Comparison of ENCODE assay signal across 11 mouse cellular contexts in the genomic region with DNA sequence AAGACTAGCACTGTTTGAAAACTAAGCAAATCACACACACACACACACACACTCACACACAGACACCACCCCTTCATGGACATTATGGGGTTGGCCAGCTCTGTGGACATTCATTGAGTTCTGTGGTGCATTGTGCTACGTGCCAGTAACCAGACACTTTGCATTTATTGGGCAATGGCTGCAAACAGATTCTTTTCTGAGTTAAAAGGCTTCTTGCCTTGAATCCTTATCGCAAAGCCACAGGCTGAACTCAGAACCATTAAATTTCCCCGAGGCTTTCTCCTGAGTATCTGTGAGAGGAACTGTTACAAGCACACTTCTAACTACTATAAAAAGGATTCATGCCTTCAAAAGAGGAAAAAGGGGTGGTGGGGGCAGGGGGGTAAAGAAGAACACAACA. TPM values are rescaled to one million over a fixed set of nuclear protein-coding genes. Genes with fewer than 3 reads are reported as not detected.
DNase-seq lines count a peak whose midpoint lies in the region; ATAC-seq and TF ChIP-seq lines count a peak whose summit lies in the region.
"Had no signal": no experiment of that assay in that cellular context is flagged by ENCODE, and none has a peak within 500 bp of the region (broad histone marks: within the 10 kb centered on the region; RNA-seq: fewer than 3 reads in every experiment).

No protein-coding gene starts in this region.

- TF ChIP-seq EP300 in heart, adult 2 months (IDR thresholded peaks at IDR 0.05; ENCODE audit: insufficient read depth, low read depth, low read length): no peak
- TF ChIP-seq EP300 in lung, postnatal 0 days (IDR thresholded peaks at IDR 0.05): no peak

- no peak for DNase-seq in heart, adult 2 months
- DNase-seq in heart, postnatal 4 days: no peak
- DNase-seq in lung, postnatal 0 days (ENCODE audit: low spot score): peak; percentile 45
- no peak for DNase-seq in lung, postnatal 14 days
- DNase-seq in embryonic facial prominence, embryonic 14.5 days (ENCODE audit: low spot score): peak; percentile 38
- DNase-seq in MN1 (ENCODE audit: low spot score): no peak
- DNase-seq: cerebellum, postnatal 10 days; gastrocnemius, postnatal 10 days had no signal

- 52% methylated on average over 3 of the region's 3 CpGs for WGBS in heart, adult 2 months
- WGBS in lung, postnatal 0 days: 27% methylated on average over 3 of the region's 3 CpGs
- 40% methylated on average over 3 of the region's 3 CpGs for WGBS in embryonic facial prominence, embryonic 14.5 days
- WGBS in intestine, embryonic 16.5 days: 56% methylated on average over 3 of the region's 3 CpGs

- no peak for TF ChIP-seq CTCF in heart, adult 2 months (IDR thresholded peaks at IDR 0.05)
- TF ChIP-seq CTCF in lung, postnatal 0 days (IDR thresholded peaks at IDR 0.05): no peak

- intact Hi-C loops in heart, adult 2 months (cut with DNase I): loop anchor here (5.0 kb wide), 1 partner anchor 95 kb away; no protein-coding TSS in a partner anchor

- H3K27me3 ChIP-seq in heart, adult 2 months (ENCODE audit: control insufficient read depth, insufficient read depth, low read length): no peaks in the 10 kb centered on the region
- no peaks in the 10 kb centered on the region for H3K27me3 ChIP-seq in lung, postnatal 0 days (replicated peaks; ENCODE audit: insufficient read depth, low read length)
- no peaks in the 10 kb centered on the region for H3K27me3 ChIP-seq in embryonic facial prominence, embryonic 14.5 days (replicated peaks; ENCODE audit: control insufficient read depth, insufficient read depth, low read length)
- no peaks in the 10 kb centered on the region for H3K27me3 ChIP-seq in intestine, embryonic 16.5 days (replicated peaks; ENCODE audit: control insufficient read depth, insufficient read depth, low read length)
- H3K27me3 ChIP-seq: limb, embryonic 13.5 days had no signal

- H3K79me2 ChIP-seq in heart, adult 2 months (replicated peaks; ENCODE audit: control insufficient read depth, insufficient read depth, low read length): no peaks in the 10 kb centered on the region

- H3K27ac ChIP-seq in heart, adult 2 months: peak overlapping the region; percentile 95
- no peak overlapping the region for H3K27ac ChIP-seq in lung, postnatal 0 days (ENCODE audit: low read length)
- H3K27ac ChIP-seq in embryonic facial prominence, embryonic 14.5 days (replicated peaks; ENCODE audit: low read depth, low read length): no peak overlapping the region
- no peak overlapping the region for H3K27ac ChIP-seq in intestine, embryonic 16.5 days (ENCODE audit: low read length)
- H3K27ac ChIP-seq: limb, embryonic 13.5 days had no signal

- no peak overlapping the region for H3K4me3 ChIP-seq in heart, adult 2 months
- H3K4me3 ChIP-seq in lung, postnatal 0 days (ENCODE audit: low read depth, low read length): no peak overlapping the region
- H3K4me3 ChIP-seq in embryonic facial prominence, embryonic 14.5 days (ENCODE audit: low read depth, low read length): no peak overlapping the region
- H3K4me3 ChIP-seq in intestine, embryonic 16.5 days (ENCODE audit: low read length): no peak overlapping the region
- H3K4me3 ChIP-seq: limb, embryonic 13.5 days had no signal

- H3K4me2 ChIP-seq in lung, postnatal 0 days (replicated peaks; ENCODE audit: low read depth, low read length): peak overlapping the region; percentile 66; the same call in 1 of the 2 replicates
- H3K4me2 ChIP-seq in embryonic facial prominence, embryonic 14.5 days (ENCODE audit: low read depth, low read length): no peak overlapping the region
- no peak overlapping the region for H3K4me2 ChIP-seq in intestine, embryonic 16.5 days (ENCODE audit: low read depth, low read length)
- H3K4me2 ChIP-seq: limb, embryonic 13.5 days had no signal

- no peaks in the 10 kb centered on the region for H3K9me3 ChIP-seq in lung, postnatal 0 days (ENCODE audit: low read length)
- H3K9me3 ChIP-seq in embryonic facial prominence, embryonic 14.5 days (ENCODE audit: control insufficient read depth, low read length): no peaks in the 10 kb centered on the region
- no peaks in the 10 kb centered on the region for H3K9me3 ChIP-seq in intestine, embryonic 16.5 days (ENCODE audit: control insufficient read depth, low read length)
- H3K9me3 ChIP-seq: limb, embryonic 13.5 days had no signal

- peaks cover 3% of the 10 kb centered on the region; the same call in 1 of the 2 replicates for H3K4me1 ChIP-seq in heart, adult 2 months (ENCODE audit: control insufficient read depth, insufficient read depth, low read length)
- peaks cover 6% of the 10 kb centered on the region; the same call in 1 of the 2 replicates for H3K4me1 ChIP-seq in lung, postnatal 0 days (ENCODE audit: insufficient read depth, low read depth, low read length)
- H3K4me1 ChIP-seq in embryonic facial prominence, embryonic 14.5 days (ENCODE audit: control insufficient read depth, insufficient read depth, low read length): peaks cover 36% of the 10 kb centered on the region
- peaks cover 8% of the 10 kb centered on the region; the same call in 1 of the 2 replicates for H3K4me1 ChIP-seq in intestine, embryonic 16.5 days (ENCODE audit: control insufficient read depth, insufficient read depth, low read length)

- peak; percentile 40 for ATAC-seq in lung, postnatal 0 days
- no peak for ATAC-seq in embryonic facial prominence, embryonic 14.5 days (ENCODE audit: low read depth)
- peak; percentile 35 for ATAC-seq in megakaryocyte progenitor cell, adult 5-6 weeks (replicated peaks; ENCODE audit: poor library complexity)
- no peak for ATAC-seq in intestine, embryonic 16.5 days

- no peak overlapping the region for H3K9ac ChIP-seq in heart, adult 2 months (ENCODE audit: low read depth, low read length)
- H3K9ac ChIP-seq in lung, postnatal 0 days (replicated peaks; ENCODE audit: low read depth): no peak overlapping the region
- no peak overlapping the region for H3K9ac ChIP-seq in embryonic facial prominence, embryonic 14.5 days (ENCODE audit: low read depth, low read length)
- H3K9ac ChIP-seq in intestine, embryonic 16.5 days (ENCODE audit: low read depth, low read length): no peak overlapping the region
- H3K9ac ChIP-seq: limb, embryonic 13.5 days had no signal

- TF ChIP-seq POLR2A in heart, adult 2 months (IDR thresholded peaks at IDR 0.05; ENCODE audit: insufficient read depth, low read depth, low read length): no peak

- no peaks in the 10 kb centered on the region for H3K36me3 ChIP-seq in heart, adult 2 months (ENCODE audit: control insufficient read depth, insufficient read depth, low read length)
- H3K36me3 ChIP-seq in lung, postnatal 0 days (ENCODE audit: insufficient read depth, low read length): no peaks in the 10 kb centered on the region
- H3K36me3 ChIP-seq in embryonic facial prominence, embryonic 14.5 days (ENCODE audit: control insufficient read depth, insufficient read depth, low read length): no peaks in the 10 kb centered on the region
- no peaks in the 10 kb centered on the region for H3K36me3 ChIP-seq in intestine, embryonic 16.5 days (ENCODE audit: control insufficient read depth, insufficient read depth, low read length)
- H3K36me3 ChIP-seq: limb, embryonic 13.5 days had no signal

RNA-seq across cellular contexts. Expression of gene Atp2c1, which starts 5.1 kb away (rescaled TPM):
- 10 to 100 TPM; 57.7 to 62.9 TPM for total RNA-seq in heart, adult 2 months (2021)
- polyA plus RNA-seq in heart, adult 2 months (2012; rRNA removed): 26.6 and 54.2 TPM in 2 replicates
- 10 to 100 TPM; 45.6 to 56.2 TPM for total RNA-seq in heart, postnatal 4 days (2021)
- polyA plus RNA-seq in lung, postnatal 0 days (2015; fragmentation: Nextera tagmentation; extraction: Ambion mirVana): 47.8 and 52.6 TPM in 2 replicates
- polyA plus RNA-seq in embryonic facial prominence, embryonic 14.5 days (2014; fragmentation: Nextera tagmentation; extraction: Ambion mirVana): 71.1 and 72.4 TPM in 2 replicates
- total RNA-seq in megakaryocyte progenitor cell, adult 5-6 weeks (2015): 19.6 and 28.0 TPM in 2 replicates
- total RNA-seq in megakaryocyte progenitor cell, adult 5-6 weeks (2017): 63.9 and 67.1 TPM in 2 replicates
- 39.7 and 48.9 TPM in 2 replicates for polyA plus RNA-seq in intestine, embryonic 16.5 days (2015; fragmentation: Nextera tagmentation; extraction: Ambion mirVana)

Comparison
In these comparisons a context has a peak if more than half of its experiments do, and no peak if none do; other contexts are left out.
1. DNase-seq: peak in lung, postnatal 0 days (single experiment) and embryonic facial prominence, embryonic 14.5 days (single experiment); none in heart, adult 2 months (0 of 2), heart, postnatal 4 days (single experiment), lung, postnatal 14 days (single experiment) and MN1 (single experiment).
2. ATAC-seq: peak in lung, postnatal 0 days (single experiment) and megakaryocyte progenitor cell, adult 5-6 weeks (single experiment); none in embryonic facial prominence, embryonic 14.5 days (single experiment) and intestine, embryonic 16.5 days (single experiment).